In the genomic region with DNA sequence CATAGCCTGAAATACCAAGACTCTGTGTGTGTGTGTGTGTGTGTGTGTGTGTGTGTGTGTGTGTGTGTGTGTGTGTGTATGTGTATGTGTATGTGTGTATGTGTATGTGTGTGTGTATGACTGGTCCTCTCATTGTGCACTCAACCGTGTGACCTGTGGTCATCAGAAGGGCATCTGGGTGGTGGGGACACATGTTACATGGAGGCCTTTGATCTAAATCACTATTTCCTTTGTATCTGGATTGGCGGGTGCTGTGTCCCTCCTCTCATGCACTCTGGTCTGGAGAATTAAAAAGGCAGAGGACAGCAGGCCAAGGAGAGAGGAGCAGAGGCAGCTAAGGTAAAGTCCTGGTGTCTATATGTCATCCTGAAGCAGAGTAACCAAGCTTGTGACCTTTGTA, we compare ENCODE assay signal across 23 mouse cellular contexts. TPM values are rescaled to one million over a fixed set of nuclear protein-coding genes. Genes with fewer than 3 reads are reported as not detected.
DNase-seq lines count a peak whose midpoint lies in the region; ATAC-seq and TF ChIP-seq lines count a peak whose summit lies in the region.
"Had no signal": no experiment of that assay in that cellular context is flagged by ENCODE, and none has a peak within 500 bp of the region (broad histone marks: within the 10 kb centered on the region; RNA-seq: fewer than 3 reads in every experiment).

A gene (plus strand): TSS at position 301 of the 400 bp plus-strand sequence.

- no peak within 1 kb of the TSS for H3K4me2 ChIP-seq in heart, embryonic 16.5 days (ENCODE audit: low read depth, low read length)
- no peak within 1 kb of the TSS for H3K4me2 ChIP-seq in lung, postnatal 0 days (replicated peaks; ENCODE audit: low read depth, low read length)
- H3K4me2 ChIP-seq: forebrain, embryonic 15.5 days; heart, embryonic 11.5 days; hindbrain, embryonic 14.5 days; intestine, embryonic 15.5 days had no signal

- peaks cover 2% of the 10 kb centered on the region; the same call in 1 of the 2 replicates for H3K27me3 ChIP-seq in heart, embryonic 16.5 days (ENCODE audit: control insufficient read depth, insufficient read depth, low read length)
- H3K27me3 ChIP-seq in lung, postnatal 0 days (replicated peaks; ENCODE audit: insufficient read depth, low read length), result no peaks in the 10 kb centered on the region
- H3K27me3 ChIP-seq: forebrain, embryonic 15.5 days had no signal

- DNase-seq in adrenal gland, postnatal 4 days (ENCODE audit: low spot score in 2 of 2), result no peak
- DNase-seq in adrenal gland, postnatal 36 days, result no peak
- DNase-seq in heart, adult 18-20 months, result no peak
- no peak for DNase-seq in lung, postnatal 0 days (ENCODE audit: low spot score)
- no peak for DNase-seq in lung, postnatal 14 days
- no peak for DNase-seq in spleen, postnatal 36 days (ENCODE audit: low spot score in 2 of 2)
- DNase-seq: adrenal gland, adult 8-10 months; B cell, adult 2 months; cerebellum, adult 18-20 months; cerebellum, adult 9-11 months; cerebellum, postnatal 36 days; gastrocnemius, postnatal 36 days; heart, adult 2 months; heart, postnatal 10 days had no signal

- no peak for TF ChIP-seq CTCF in lung, postnatal 0 days (IDR thresholded peaks at IDR 0.05)

- no peak for TF ChIP-seq EP300 in lung, postnatal 0 days (IDR thresholded peaks at IDR 0.05)

- H3K27ac ChIP-seq in heart, embryonic 16.5 days (ENCODE audit: low read length), result no peak within 1 kb of the TSS
- no peak within 1 kb of the TSS for H3K27ac ChIP-seq in lung, postnatal 0 days (ENCODE audit: low read length)
- H3K27ac ChIP-seq: forebrain, embryonic 15.5 days; heart, adult 2 months; hindbrain, embryonic 10.5 days; hindbrain, embryonic 14.5 days; intestine, embryonic 15.5 days had no signal

- H3K9me3 ChIP-seq in heart, embryonic 16.5 days (replicated peaks; ENCODE audit: control insufficient read depth, low read length), result no peaks in the 10 kb centered on the region
- no peaks in the 10 kb centered on the region for H3K9me3 ChIP-seq in lung, postnatal 0 days (ENCODE audit: low read length)
- H3K9me3 ChIP-seq: forebrain, embryonic 15.5 days; G1E; hindbrain, embryonic 10.5 days; intestine, embryonic 15.5 days had no signal

- no peaks in the 10 kb centered on the region for H3K36me3 ChIP-seq in heart, embryonic 16.5 days (ENCODE audit: control insufficient read depth, insufficient read depth)
- no peaks in the 10 kb centered on the region for H3K36me3 ChIP-seq in lung, postnatal 0 days (ENCODE audit: insufficient read depth, low read length)
- H3K36me3 ChIP-seq: forebrain, embryonic 15.5 days; G1E; hindbrain, embryonic 10.5 days; intestine, embryonic 15.5 days had no signal

- no peak within 1 kb of the TSS for H3K9ac ChIP-seq in heart, embryonic 16.5 days (ENCODE audit: low read length)
- H3K9ac ChIP-seq in lung, postnatal 0 days (replicated peaks; ENCODE audit: low read depth), result no peak within 1 kb of the TSS
- H3K9ac ChIP-seq: forebrain, embryonic 15.5 days; hindbrain, embryonic 14.5 days; intestine, embryonic 15.5 days had no signal

- ATAC-seq in heart, embryonic 16.5 days (replicated peaks; ENCODE audit: extremely low read depth, insufficient read depth, low FRiP score), result no peak
- ATAC-seq in lung, postnatal 0 days, result no peak
- ATAC-seq: CD4-positive, CD25-positive, alpha-beta regulatory T cell, adult 4 months; forebrain, embryonic 15.5 days; intestine, embryonic 15.5 days had no signal

- no peaks in the 10 kb centered on the region for H3K4me1 ChIP-seq in heart, embryonic 16.5 days (ENCODE audit: control insufficient read depth, insufficient read depth, low read length)
- no peaks in the 10 kb centered on the region for H3K4me1 ChIP-seq in lung, postnatal 0 days (ENCODE audit: insufficient read depth, low read depth, low read length)
- H3K4me1 ChIP-seq: forebrain, embryonic 15.5 days; hindbrain, embryonic 10.5 days had no signal

- no peak within 1 kb of the TSS for H3K4me3 ChIP-seq in heart, embryonic 16.5 days (ENCODE audit: low read length)
- H3K4me3 ChIP-seq in lung, postnatal 0 days (ENCODE audit: low read depth, low read length), result no peak within 1 kb of the TSS
- H3K4me3 ChIP-seq: forebrain, embryonic 15.5 days; heart, adult 2 months; hindbrain, embryonic 10.5 days; intestine, embryonic 15.5 days had no signal

- WGBS in heart, embryonic 16.5 days, result 58% methylated on average over 2 of the region's 2 CpGs
- WGBS in lung, postnatal 0 days, result 64% methylated on average over 2 of the region's 2 CpGs

RNA-seq across cellular contexts. Expression of the gene that starts here (rescaled TPM):
- 10 to 100 TPM; 10.3 to 19.6 TPM for total RNA-seq in adrenal gland, postnatal 4 days (2021)
- 1 to 10 TPM; 2.8 to 3.2 TPM for total RNA-seq in adrenal gland, postnatal 36 days (2021)
- polyA plus RNA-seq in heart, embryonic 16.5 days (2015; fragmentation: Nextera tagmentation; extraction: Ambion mirVana), result 11.0 and 11.7 TPM in 2 replicates
- 1 to 10 TPM; 2.0 to 2.6 TPM for total RNA-seq in heart, adult 18-20 months (2021)
- polyA plus RNA-seq in lung, postnatal 0 days (2015; fragmentation: Nextera tagmentation; extraction: Ambion mirVana), result 11.4 and 15.3 TPM in 2 replicates
- polyA plus RNA-seq: CD4-positive, CD25-positive, alpha-beta regulatory T cell, adult 4 months; forebrain, embryonic 11.5 days; forebrain, embryonic 15.5 days; G1E; heart, embryonic 11.5 days; hindbrain, embryonic 10.5 days had no signal
